Mouse (Mus musculus): ENCODE results near the gene Emx1. TPM values are rescaled to one million over a fixed set of nuclear protein-coding genes. Genes with fewer than 3 reads are reported as not detected.

The Emx1 gene
- total and polyA plus RNA-seq, 3 experiments = not detected

- TF ChIP-seq POLR2AphosphoS5 (IDR thresholded peaks at IDR 0.05; ENCODE audit: insufficient replicate concordance, low read depth, low read length) = no peak
- no peak for TF ChIP-seq GATA1 (IDR thresholded peaks at IDR 0.05; ENCODE audit: borderline replicate concordance, low read length)
- TF ChIP-seq CTCF (IDR thresholded peaks at IDR 0.05; ENCODE audit: low read depth, low read length) = no peak
- TF ChIP-seq TAL1 (conservative IDR thresholded peaks at IDR 0.05; ENCODE audit: low read depth, low read length) = no peak
- TF ChIP-seq GATA2 (IDR thresholded peaks at IDR 0.05; ENCODE audit: borderline replicate concordance, low read depth, low read length) = no peak
- Histone ChIP-seq H3K36me3 (replicated peaks) (no peaks in the 10 kb centered on the region), H3K9me3 (replicated peaks) (no peaks in the 10 kb centered on the region), H3K4me1 (ENCODE audit: insufficient read depth, low read depth, low read length) (no peaks in the 10 kb centered on the region), H3K27me3 (ENCODE audit: insufficient read depth, low read length) (peaks cover 43% of the 10 kb centered on the region), H3K4me3 (ENCODE audit: low read depth, low read length) (no peak overlapping the region)
- DNase-seq (ENCODE audit: low spot score) (no peak), ATAC-seq (ENCODE audit: extremely low read depth, insufficient number of reproducible peaks, low FRiP score, poor library complexity, severe bottlenecking) (no peak)
These were observed 6.4 kb downstream of the Emx1 start for GRCm38 (mm10) chr6:85193381-85194318.

- TF ChIP-seq POLR2AphosphoS5 (IDR thresholded peaks at IDR 0.05; ENCODE audit: insufficient replicate concordance, low read depth, low read length) (no peak), GATA2 (IDR thresholded peaks at IDR 0.05; ENCODE audit: borderline replicate concordance, low read depth, low read length) (no peak), CTCF (IDR thresholded peaks at IDR 0.05; ENCODE audit: low read depth, low read length) (no peak), GATA1 (IDR thresholded peaks at IDR 0.05; ENCODE audit: borderline replicate concordance, low read length) (no peak), TAL1 (conservative IDR thresholded peaks at IDR 0.05; ENCODE audit: low read depth, low read length) (no peak)
- H3K4me3 ChIP-seq (ENCODE audit: low read depth, low read length) = no peak overlapping the region; the same call in 1 of the 2 replicates
- peaks cover 15% of the 10 kb centered on the region; the same call in 1 of the 2 replicates for H3K27me3 ChIP-seq (ENCODE audit: insufficient read depth, low read length)
- no peak for ATAC-seq (ENCODE audit: extremely low read depth, insufficient number of reproducible peaks, low FRiP score, poor library complexity, severe bottlenecking)
- H3K36me3 ChIP-seq (replicated peaks) = no peaks in the 10 kb centered on the region
- H3K9me3 ChIP-seq (replicated peaks) = no peaks in the 10 kb centered on the region
- H3K4me1 ChIP-seq (ENCODE audit: insufficient read depth, low read depth, low read length) = no peaks in the 10 kb centered on the region
- DNase-seq (ENCODE audit: low spot score) = no peak
These were observed 10.7 kb downstream of the Emx1 start for GRCm38 (mm10) chr6:85197951-85198350.

- Histone ChIP-seq H3K27me3 (ENCODE audit: insufficient read depth, low read length) (peaks cover 3% of the 10 kb centered on the region), H3K9me3 (replicated peaks) (no peaks in the 10 kb centered on the region), H3K4me3 (ENCODE audit: low read depth, low read length) (no peak overlapping the region), H3K4me1 (ENCODE audit: insufficient read depth, low read depth, low read length) (no peaks in the 10 kb centered on the region), H3K36me3 (replicated peaks) (no peaks in the 10 kb centered on the region)
- TF ChIP-seq GATA2 (IDR thresholded peaks at IDR 0.05; ENCODE audit: borderline replicate concordance, low read depth, low read length) = no peak
- TF ChIP-seq GATA1 (IDR thresholded peaks at IDR 0.05; ENCODE audit: borderline replicate concordance, low read length) = no peak
- TF ChIP-seq CTCF (IDR thresholded peaks at IDR 0.05; ENCODE audit: low read depth, low read length) = no peak
- DNase-seq (ENCODE audit: low spot score) (no peak), ATAC-seq (ENCODE audit: extremely low read depth, insufficient number of reproducible peaks, low FRiP score, poor library complexity, severe bottlenecking) (no peak)
These were observed 19.1 kb downstream of the Emx1 start for GRCm38 (mm10) chr6:85206182-85206938.

- no peaks in the 10 kb centered on the region for H3K4me1 ChIP-seq (ENCODE audit: insufficient read depth, low read depth, low read length)
- ATAC-seq (ENCODE audit: extremely low read depth, insufficient number of reproducible peaks, low FRiP score, poor library complexity, severe bottlenecking) (no peak), DNase-seq (ENCODE audit: low spot score) (no peak)
- H3K9me3 ChIP-seq (replicated peaks) = no peaks in the 10 kb centered on the region
- peaks cover 3% of the 10 kb centered on the region for H3K27me3 ChIP-seq (ENCODE audit: insufficient read depth, low read length)
- no peak overlapping the region for H3K4me3 ChIP-seq (ENCODE audit: low read depth, low read length)
- no peak for TF ChIP-seq GATA1 (IDR thresholded peaks at IDR 0.05; ENCODE audit: borderline replicate concordance, low read length)
- no peak for TF ChIP-seq TAL1 (conservative IDR thresholded peaks at IDR 0.05; ENCODE audit: low read depth, low read length)
- no peak for TF ChIP-seq POLR2AphosphoS5 (IDR thresholded peaks at IDR 0.05; ENCODE audit: insufficient replicate concordance, low read depth, low read length)
- TF ChIP-seq GATA2 (IDR thresholded peaks at IDR 0.05; ENCODE audit: borderline replicate concordance, low read depth, low read length) = no peak
- no peak for TF ChIP-seq CTCF (IDR thresholded peaks at IDR 0.05; ENCODE audit: low read depth, low read length)
- H3K36me3 ChIP-seq (replicated peaks) = no peaks in the 10 kb centered on the region
These were observed 19.7 kb downstream of the Emx1 start for GRCm38 (mm10) chr6:85206939-85207285.

DNA sequence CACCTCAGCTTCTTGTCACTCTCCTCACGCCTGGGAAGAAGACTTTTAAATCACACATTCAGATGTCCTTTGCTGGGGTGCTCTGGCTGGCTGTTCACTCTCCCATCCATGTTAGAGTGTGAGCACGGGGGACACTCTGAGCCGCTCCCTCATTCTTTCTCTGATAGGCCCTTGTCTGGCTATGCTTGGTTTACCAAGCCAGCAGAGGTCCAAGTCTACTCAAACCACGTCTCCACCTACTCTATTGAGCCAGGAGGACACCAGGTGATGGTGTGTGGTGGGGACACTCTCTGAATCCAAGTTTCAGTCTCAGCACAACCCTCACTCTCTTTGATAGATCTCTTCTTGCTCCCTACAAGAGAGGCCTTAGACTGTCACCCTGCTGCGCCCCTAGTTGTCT lies 20.1 kb downstream of the Emx1 start:
- H3K36me3 ChIP-seq (replicated peaks) = no peaks in the 10 kb centered on the region
- no peak overlapping the region for H3K4me3 ChIP-seq (ENCODE audit: low read depth, low read length)
- DNase-seq (ENCODE audit: low spot score) (no peak), ATAC-seq (ENCODE audit: extremely low read depth, insufficient number of reproducible peaks, low FRiP score, poor library complexity, severe bottlenecking) (no peak)
- no peak for TF ChIP-seq GATA2 (IDR thresholded peaks at IDR 0.05; ENCODE audit: borderline replicate concordance, low read depth, low read length)
- TF ChIP-seq GATA1 (IDR thresholded peaks at IDR 0.05; ENCODE audit: borderline replicate concordance, low read length) = no peak
- TF ChIP-seq TAL1 (conservative IDR thresholded peaks at IDR 0.05; ENCODE audit: low read depth, low read length) = no peak
- TF ChIP-seq CTCF (IDR thresholded peaks at IDR 0.05; ENCODE audit: low read depth, low read length) = no peak
- no peak for TF ChIP-seq POLR2AphosphoS5 (IDR thresholded peaks at IDR 0.05; ENCODE audit: insufficient replicate concordance, low read depth, low read length)
- no peaks in the 10 kb centered on the region for H3K9me3 ChIP-seq (replicated peaks)
- peaks cover under 1% of the 10 kb centered on the region for H3K27me3 ChIP-seq (ENCODE audit: insufficient read depth, low read length)
- H3K4me1 ChIP-seq (ENCODE audit: insufficient read depth, low read depth, low read length) = no peaks in the 10 kb centered on the region
